Mouse (Mus musculus) limb, embryonic 11.5 days (tissue): ENCODE measurements around the gene Sirt3. TPM values are rescaled to one million over a fixed set of nuclear protein-coding genes. Genes with fewer than 3 reads are reported as not detected.
A peak's percentile ranks its signal among the peaks of the same experiment; 100 is the strongest.

Experiments
- ATAC-seq: fragments of 200-750 bp; cut with Nextera tagmentation; 2 replicates; pipeline ENCODE4 v1.8.0; 2017; ENCODE audit warnings: low read depth; ENCODE audit not compliant: insufficient number of reproducible peaks, low FRiP score, low TSS enrichment
- DNase-seq: peaks from one replicate; pipeline ENCODE4 v3.0.0-alpha.2; 2015; ENCODE audit warnings: low spot score
- H3K27ac ChIP-seq: fragments of 300-500 bp; sonication (generic); replicated peaks from 2 replicates; pipeline ENCODE4 v1.5.1; 2014; ENCODE audit warnings: low read depth, mild to moderate bottlenecking, low read length
- H3K27me3 ChIP-seq: fragments of 300-500 bp; sonication (generic); 2 replicates; pipeline ENCODE4 v1.6.1; 2014; ENCODE audit warnings: mild to moderate bottlenecking, low read length, mixed read lengths; ENCODE audit not compliant: control insufficient read depth, insufficient read depth
- H3K36me3 ChIP-seq: fragments of 300-500 bp; sonication (generic); 2 replicates; pipeline ENCODE4 v1.6.1; 2014; ENCODE audit warnings: mild to moderate bottlenecking, low read length, moderate library complexity, mixed read lengths; ENCODE audit not compliant: control insufficient read depth, insufficient read depth
- H3K4me1 ChIP-seq: fragments of 300-500 bp; sonication (generic); 2 replicates; pipeline ENCODE4 v1.6.1; 2014; ENCODE audit warnings: low read length, mixed read lengths; ENCODE audit not compliant: control insufficient read depth, insufficient read depth
- H3K4me2 ChIP-seq: fragments of 300-500 bp; sonication (generic); 2 replicates; pipeline ENCODE4 v1.6.1; 2014; ENCODE audit warnings: low read depth, mild to moderate bottlenecking, moderate library complexity; ENCODE audit not compliant: severe bottlenecking
- H3K4me3 ChIP-seq: fragments of 300-500 bp; sonication (generic); 2 replicates; pipeline ENCODE4 v1.5.1; 2014; ENCODE audit warnings: low read depth, low read length
- H3K9ac ChIP-seq: fragments of 300-500 bp; sonication (generic); 2 replicates; pipeline ENCODE4 v1.6.1; 2014; ENCODE audit warnings: mild to moderate bottlenecking, low read length
- H3K9me3 ChIP-seq: fragments of 300-500 bp; sonication (generic); 2 replicates; pipeline ENCODE4 v1.6.1; 2016; ENCODE audit warnings: low read length; ENCODE audit not compliant: control insufficient read depth
- WGBS: fragments of 180-500 bp; shearing (Covaris S2); extraction: QIAGEN DNeasy Blood & Tissue Kit; methylation state at CpG from one replicate; pipeline ENCODE4 v1.1.7; 2014; 5-methylcytosine and 5-hydroxymethylcytosine counted together
- polyA plus RNA-seq: library from polyadenylated mRNA; unstranded; fragments of >200 nt; fragmentation: Nextera tagmentation; extraction: Ambion mirVana; gene quantifications from 2 replicates; pipeline ENCODE4 v1.2.1, GENCODE M21; 2014

Sirt3 gene
- polyA plus RNA-seq, 1 experiment from 2014 or later: 23.2 TPM

DNA sequence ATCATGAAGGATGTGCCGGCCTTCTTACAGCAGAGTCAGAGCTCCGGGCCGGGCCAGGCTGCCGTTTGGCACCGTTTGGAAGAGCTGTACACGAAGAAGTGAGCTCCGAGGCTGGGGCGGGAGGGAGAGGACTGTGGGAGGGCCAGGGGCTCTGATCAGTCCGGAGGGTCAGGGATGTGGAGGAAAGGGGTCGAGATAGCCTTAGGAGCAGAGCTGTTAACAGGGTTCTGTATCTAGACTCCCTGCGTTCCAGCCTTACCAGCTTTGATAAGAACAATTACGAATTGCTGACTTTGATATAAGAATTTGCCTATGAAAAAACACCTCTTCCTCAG is 327 bp upstream of the Sirt3 start:
- Histone ChIP-seq H3K36me3 (peaks cover 9% of the 10 kb centered on the region; the same call in 1 of the 2 replicates), H3K27me3 (no peaks in the 10 kb centered on the region), H3K4me1 (no peaks in the 10 kb centered on the region), H3K9ac (peak overlapping the region; percentile 75), H3K4me2 (peak overlapping the region; percentile 89), H3K27ac (0 out of 2 replicates have a peak overlapping the region, but pooled peaks have one; percentile 16), H3K9me3 (no peaks in the 10 kb centered on the region), H3K4me3 (peak overlapping the region; percentile 94)
- no peak for DNase-seq
- ATAC-seq: peak; percentile 60
- 0% methylated on average over 12 of the region's 12 CpGs for WGBS

DNA sequence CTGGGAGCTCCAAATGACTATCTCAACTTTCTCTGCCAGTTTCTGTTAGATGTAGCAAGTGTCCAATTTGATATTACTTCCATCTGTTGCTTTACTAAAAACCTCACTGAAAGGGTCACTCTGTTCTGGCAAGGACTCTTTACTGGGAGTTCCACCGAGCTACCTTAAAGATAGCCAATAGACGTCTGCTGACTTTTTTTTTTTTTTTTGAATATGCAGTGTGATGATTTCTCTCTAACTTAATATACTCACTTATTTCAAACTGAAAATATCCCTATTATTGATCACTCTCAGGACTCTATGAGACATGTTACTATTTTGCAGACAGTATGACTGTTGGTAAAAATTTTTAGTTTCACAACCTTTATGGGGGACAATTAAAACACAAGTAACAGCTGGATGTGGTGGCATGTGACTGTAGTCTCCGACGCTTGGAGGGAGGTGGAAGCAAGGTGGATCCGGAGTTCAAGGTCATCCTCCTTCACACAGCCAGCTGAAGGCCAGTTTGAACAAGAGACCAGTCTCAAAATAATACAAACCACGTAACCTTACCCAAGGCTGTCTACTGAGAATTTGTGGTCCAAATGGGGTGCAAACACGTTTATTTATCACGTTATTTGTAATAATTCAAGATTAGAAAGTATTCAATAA is 1.1 kb downstream of the Sirt3 start:
- Histone ChIP-seq H3K9me3 (no peaks in the 10 kb centered on the region), H3K27ac (no peak overlapping the region), H3K4me2 (peak overlapping the region; percentile 89), H3K4me3 (peak overlapping the region; percentile 94), H3K4me1 (no peaks in the 10 kb centered on the region), H3K36me3 (peaks cover 5% of the 10 kb centered on the region), H3K27me3 (no peaks in the 10 kb centered on the region), H3K9ac (peak overlapping the region; percentile 65; the same call in 1 of the 2 replicates)
- DNase-seq: no peak
- WGBS: 30% methylated on average over 8 of the region's 8 CpGs
- no peak for ATAC-seq

GRCm38 (mm10) chr7:140880419-140880818 is 1.7 kb downstream of the Sirt3 start:
- 0 out of 2 replicates have a peak overlapping the region, but pooled peaks have one; percentile 20 for H3K4me2 ChIP-seq

GRCm38 (mm10) chr7:140879355-140879754 is 2.8 kb downstream of the Sirt3 start:
- DNase-seq (no peak), ATAC-seq (no peak)
- Histone ChIP-seq H3K9ac (no peak overlapping the region), H3K4me3 (no peak overlapping the region), H3K27me3 (no peaks in the 10 kb centered on the region), H3K27ac (no peak overlapping the region), H3K9me3 (no peaks in the 10 kb centered on the region), H3K4me2 (no peak overlapping the region), H3K4me1 (no peaks in the 10 kb centered on the region), H3K36me3 (peaks cover 7% of the 10 kb centered on the region)
- WGBS: 90% methylated on average over 7 of the region's 7 CpGs

More at GRCm38 (mm10) chr7:140880419-140880818, 1.7 kb downstream of the Sirt3 start:
- WGBS: 85% methylated on average over 3 of the region's 3 CpGs
- DNase-seq (no peak), ATAC-seq (no peak)
- Histone ChIP-seq H3K4me3 (no peak overlapping the region), H3K9me3 (no peaks in the 10 kb centered on the region), H3K27ac (no peak overlapping the region), H3K9ac (no peak overlapping the region), H3K4me1 (no peaks in the 10 kb centered on the region), H3K36me3 (peaks cover 7% of the 10 kb centered on the region), H3K27me3 (no peaks in the 10 kb centered on the region)

DNA sequence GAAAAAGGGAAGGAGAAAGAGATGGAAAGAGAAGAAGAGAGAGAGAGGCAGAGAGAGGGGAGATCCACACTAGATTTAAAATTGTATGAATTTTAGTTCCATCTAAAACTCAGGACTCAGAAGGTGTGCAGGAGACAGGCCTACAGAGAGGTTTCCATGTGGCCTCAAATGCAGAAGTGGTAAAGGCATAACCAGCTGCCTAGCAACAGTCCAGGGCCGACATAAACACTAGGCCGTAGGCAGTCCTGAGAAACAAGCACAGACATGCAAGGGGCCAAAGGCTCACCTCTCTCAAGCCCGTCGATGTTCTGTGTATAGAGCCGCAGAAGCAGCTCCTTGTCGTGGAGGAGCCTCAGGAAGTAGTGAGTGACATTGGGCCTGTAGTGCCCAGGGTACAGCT is 4.7 kb downstream of the Sirt3 start:
- WGBS: 78% methylated on average over 6 of the region's 6 CpGs
- no peak for DNase-seq
- no peak overlapping the region for H3K4me2 ChIP-seq
- H3K9me3 ChIP-seq: no peaks in the 10 kb centered on the region
- H3K27ac ChIP-seq: no peak overlapping the region
- H3K4me3 ChIP-seq: no peak overlapping the region
- no peak for ATAC-seq
- H3K36me3 ChIP-seq: peaks cover 2% of the 10 kb centered on the region; the same call in 1 of the 2 replicates
- no peaks in the 10 kb centered on the region for H3K27me3 ChIP-seq
- H3K9ac ChIP-seq: no peak overlapping the region
- H3K4me1 ChIP-seq: no peaks in the 10 kb centered on the region

- peaks cover 5% of the 10 kb centered on the region; the same call in 1 of the 2 replicates for H3K36me3 ChIP-seq
- 89% methylated on average over 4 of the region's 4 CpGs for WGBS
- H3K27ac ChIP-seq: no peak overlapping the region
- no peak overlapping the region for H3K4me3 ChIP-seq
- H3K4me2 ChIP-seq: no peak overlapping the region
- H3K9ac ChIP-seq: no peak overlapping the region
- H3K9me3 ChIP-seq: no peaks in the 10 kb centered on the region
- ATAC-seq (no peak), DNase-seq (no peak)
- H3K4me1 ChIP-seq: no peaks in the 10 kb centered on the region
- H3K27me3 ChIP-seq: no peaks in the 10 kb centered on the region
Observed at GRCm38 (mm10) chr7:140874224-140874623, 7.9 kb downstream of the Sirt3 start.

DNA sequence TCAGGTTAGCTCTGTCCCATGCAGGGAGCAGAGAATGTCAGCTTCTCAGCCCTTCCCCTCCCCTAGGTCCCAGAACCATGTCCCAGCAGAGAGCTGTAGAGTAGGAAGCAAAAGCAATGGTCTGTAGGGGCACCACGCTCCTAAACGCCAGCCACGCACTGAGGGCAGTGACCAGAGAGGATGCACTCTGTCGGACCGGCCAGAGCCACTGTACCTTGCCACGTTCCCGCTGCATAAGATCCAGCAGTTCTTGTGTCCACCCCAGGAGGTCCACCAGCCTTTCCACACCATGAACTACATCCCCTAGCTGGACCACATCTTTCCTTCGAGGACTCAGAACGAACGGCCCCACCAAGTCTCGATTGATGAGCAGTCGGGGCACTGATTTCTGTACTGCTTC is 17.3 kb downstream of the Sirt3 start:
- no peak for DNase-seq
- no peak overlapping the region for H3K4me3 ChIP-seq
- H3K27me3 ChIP-seq: no peaks in the 10 kb centered on the region
- H3K9ac ChIP-seq: no peak overlapping the region
- H3K4me2 ChIP-seq: no peak overlapping the region
- ATAC-seq: no peak
- no peak overlapping the region for H3K27ac ChIP-seq
- H3K36me3 ChIP-seq: peaks cover 12% of the 10 kb centered on the region
- H3K9me3 ChIP-seq: no peaks in the 10 kb centered on the region
- 87% methylated on average over 12 of the region's 12 CpGs for WGBS
- no peaks in the 10 kb centered on the region for H3K4me1 ChIP-seq

GRCm38 (mm10) chr7:140860728-140861127 is 21.4 kb downstream of the Sirt3 start:
- WGBS: 85% methylated on average over 5 of the region's 5 CpGs
- Histone ChIP-seq H3K27me3 (no peaks in the 10 kb centered on the region), H3K9me3 (no peaks in the 10 kb centered on the region), H3K4me2 (no peak overlapping the region), H3K4me1 (peaks cover 7% of the 10 kb centered on the region), H3K4me3 (no peak overlapping the region), H3K27ac (no peak overlapping the region), H3K36me3 (peaks cover 9% of the 10 kb centered on the region; the same call in 1 of the 2 replicates), H3K9ac (no peak overlapping the region)
- ATAC-seq (no peak), DNase-seq (no peak)

GRCm38 (mm10) chr7:140859997-140860396 is 22.1 kb downstream of the Sirt3 start:
- Histone ChIP-seq H3K27ac (no peak overlapping the region), H3K4me1 (peaks cover 12% of the 10 kb centered on the region), H3K9ac (no peak overlapping the region), H3K4me2 (no peak overlapping the region), H3K4me3 (no peak overlapping the region), H3K36me3 (peaks cover 9% of the 10 kb centered on the region; the same call in 1 of the 2 replicates), H3K9me3 (no peaks in the 10 kb centered on the region), H3K27me3 (no peaks in the 10 kb centered on the region)
- ATAC-seq: no peak
- 67% methylated on average over 6 of the region's 6 CpGs for WGBS
- DNase-seq: no peak
